Mouse (Mus musculus): Measurements from ENCODE around the gene Washc1. TPM values are rescaled to one million over a fixed set of nuclear protein-coding genes. Genes with fewer than 3 reads are reported as not detected.

The Washc1 gene
- polyA plus RNA-seq, 1 experiment from 2014 or later, result 45.6 TPM

DNA sequence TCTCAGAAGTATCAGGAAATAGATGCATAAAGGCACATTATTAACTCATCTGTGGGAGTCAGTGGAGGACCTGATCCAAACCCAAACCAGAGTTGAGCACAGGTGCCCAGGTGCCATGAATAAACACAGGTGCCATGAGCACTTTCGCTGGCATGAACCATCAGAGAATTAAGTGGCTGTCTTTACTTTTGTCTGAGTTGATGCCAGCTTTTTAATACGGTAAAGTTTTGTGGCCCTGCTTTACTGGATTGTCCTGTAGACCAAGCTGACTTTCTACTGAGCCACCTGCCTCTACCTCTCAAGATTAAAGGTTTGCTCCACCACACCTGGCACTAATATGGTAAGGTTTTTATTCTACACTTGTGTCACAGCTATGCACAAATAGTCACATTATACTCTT, 19.3 kb upstream of the Washc1 start:
- Histone ChIP-seq H3K4me1 (peaks cover 11% of the 10 kb centered on the region; the same call in 1 of the 2 replicates), H3K27ac (no peak overlapping the region), H3K27me3 (no peaks in the 10 kb centered on the region), H3K36me3 (peaks cover 32% of the 10 kb centered on the region), H3K4me3 (no peak overlapping the region), H3K9me3 (no peaks in the 10 kb centered on the region), H3K9ac (no peak overlapping the region), H3K4me2 (no peak overlapping the region)
- 93% methylated on average over 2 of the region's 2 CpGs for WGBS
- no peak for ATAC-seq (ENCODE audit: insufficient number of reproducible peaks, insufficient read depth, low FRiP score, low TSS enrichment, low read depth)

DNA sequence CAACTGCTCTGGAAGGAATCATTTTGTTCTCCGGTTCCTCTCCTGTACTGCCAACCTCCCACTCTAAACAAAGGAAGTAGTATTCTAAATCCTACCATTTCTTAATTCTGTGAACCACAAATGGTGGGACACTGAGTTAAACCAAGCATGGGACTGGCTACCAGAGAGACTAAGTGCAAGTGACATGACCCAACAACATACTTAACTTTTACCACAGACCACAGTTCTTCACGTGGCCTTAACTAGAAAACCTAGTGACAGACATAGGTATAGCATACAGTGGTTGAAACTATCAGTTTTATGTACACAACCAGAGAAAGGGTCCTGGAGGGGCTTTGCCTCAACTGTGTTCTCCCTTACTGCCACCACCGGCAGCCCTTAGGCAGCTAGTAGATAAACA, 18.7 kb upstream of the Washc1 start:
- no peak for ATAC-seq (ENCODE audit: insufficient number of reproducible peaks, insufficient read depth, low FRiP score, low TSS enrichment, low read depth)
- Histone ChIP-seq H3K4me2 (no peak overlapping the region), H3K27me3 (no peaks in the 10 kb centered on the region), H3K27ac (no peak overlapping the region; the same call in 1 of the 2 replicates), H3K9ac (no peak overlapping the region), H3K9me3 (no peaks in the 10 kb centered on the region), H3K4me1 (peaks cover 14% of the 10 kb centered on the region; the same call in 1 of the 2 replicates), H3K36me3 (peaks cover 32% of the 10 kb centered on the region), H3K4me3 (no peak overlapping the region)
- WGBS, result 73% methylated on average over 3 of the region's 3 CpGs

DNA sequence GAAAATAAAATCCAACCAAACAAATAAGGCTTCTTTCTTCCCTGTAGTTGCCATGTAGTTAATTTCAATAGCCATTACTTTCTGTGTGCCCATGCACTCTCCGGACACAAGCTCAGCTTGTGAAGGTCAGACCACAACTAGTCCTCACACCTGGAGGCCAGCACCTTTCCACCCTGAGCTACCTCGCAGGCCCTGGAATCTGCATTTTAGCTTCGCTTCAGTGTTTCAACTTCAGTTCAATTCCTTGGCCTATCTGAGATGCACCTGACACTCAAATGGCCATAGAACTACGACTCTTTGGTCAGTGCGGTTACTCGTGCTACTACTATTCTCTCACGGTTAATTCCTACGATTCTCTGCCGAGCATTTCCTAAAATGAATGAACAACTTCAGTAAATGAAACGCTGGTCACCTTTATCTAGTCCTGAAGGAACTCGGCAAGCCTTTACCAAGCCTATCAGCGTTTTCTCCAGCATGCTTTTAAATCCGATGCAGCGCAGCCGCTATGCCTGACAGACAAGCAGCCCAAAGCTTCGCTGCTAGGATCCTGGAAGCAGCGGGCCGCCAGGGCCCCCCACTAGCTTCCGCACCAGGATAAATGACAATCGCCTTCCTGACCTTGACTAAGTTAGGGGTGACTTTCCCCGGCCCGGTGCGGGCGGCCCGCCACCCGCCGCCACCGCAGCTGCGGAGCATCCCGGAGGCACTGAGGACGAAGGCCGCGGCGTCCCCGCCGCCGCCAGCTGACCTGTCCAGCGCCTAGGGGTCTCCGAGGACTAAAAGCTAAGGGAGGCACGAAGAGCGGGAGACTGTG, 10.6 kb upstream of the Washc1 start:
- H3K36me3 ChIP-seq, result peaks cover 5% of the 10 kb centered on the region; the same call in 1 of the 2 replicates
- no peaks in the 10 kb centered on the region for H3K9me3 ChIP-seq
- peak overlapping the region; percentile 96 for H3K9ac ChIP-seq
- peak overlapping the region; percentile 91 for H3K4me3 ChIP-seq
- H3K4me2 ChIP-seq, result peak overlapping the region; percentile 95
- H3K27me3 ChIP-seq, result no peaks in the 10 kb centered on the region
- ATAC-seq (ENCODE audit: insufficient number of reproducible peaks, insufficient read depth, low FRiP score, low TSS enrichment, low read depth), result no peak
- peak overlapping the region; percentile 94 for H3K27ac ChIP-seq
- H3K4me1 ChIP-seq, result peaks cover 23% of the 10 kb centered on the region
- WGBS, result under 1% methylated on average over 41 of the region's 41 CpGs

DNA sequence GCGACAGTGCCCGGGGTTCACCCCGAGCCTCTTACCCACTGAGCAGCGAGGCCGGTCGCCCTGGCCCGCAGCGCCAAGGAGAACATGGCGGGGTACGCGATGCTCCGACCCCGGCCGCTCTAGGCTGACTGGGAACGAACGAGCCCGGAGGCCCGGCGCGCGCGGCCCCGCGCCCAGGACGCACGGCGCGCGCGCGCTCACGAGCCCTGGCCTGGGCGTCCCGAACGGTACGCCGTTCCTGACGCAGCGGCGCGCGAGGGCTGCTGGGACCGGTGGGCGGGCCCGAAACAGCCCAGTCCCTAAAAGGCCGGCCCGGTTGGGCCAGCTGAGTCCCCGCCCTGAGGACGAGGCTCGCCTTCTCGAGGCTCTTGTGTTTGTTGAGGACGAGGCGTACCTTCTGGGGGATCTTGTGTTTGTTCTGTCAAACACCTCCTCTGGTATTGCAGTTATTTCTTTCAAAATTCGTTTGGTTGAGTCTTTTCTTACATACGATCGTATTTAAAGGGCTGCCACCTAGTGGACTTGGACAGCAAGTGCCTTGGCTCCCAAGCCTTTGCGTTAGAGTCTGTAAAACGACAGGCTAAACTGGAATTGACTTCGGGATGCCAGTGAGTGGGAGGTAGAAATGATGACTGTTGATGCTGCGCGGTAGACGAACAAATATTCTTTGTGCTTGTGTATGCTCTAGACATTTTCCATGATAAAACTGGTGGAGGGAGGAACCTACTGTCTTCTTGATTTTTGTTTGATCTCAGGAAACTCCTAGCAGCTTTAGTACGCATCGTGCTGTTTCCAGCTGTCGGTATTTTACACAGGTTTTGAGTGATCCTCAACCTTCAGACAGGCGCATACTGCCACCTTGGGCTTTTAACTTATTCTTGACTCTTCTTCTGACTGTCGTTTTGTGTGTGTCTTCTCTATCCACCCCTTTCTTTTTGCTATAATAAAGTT, 9.7 kb upstream of the Washc1 start, which contains the start of gene Ndufv2:
Gene Ndufv2 (minus strand): TSS at position 180 of the 951 bp plus-strand sequence.
- Histone ChIP-seq H3K9me3 (no peaks in the 10 kb centered on the region), H3K27ac (peak within 1 kb of the TSS; percentile 94), H3K4me2 (peak within 1 kb of the TSS; percentile 95), H3K4me3 (peak within 1 kb of the TSS; percentile 91), H3K36me3 (peaks cover 5% of the 10 kb centered on the region; the same call in 1 of the 2 replicates), H3K9ac (peak within 1 kb of the TSS; percentile 96), H3K4me1 (peaks cover 23% of the 10 kb centered on the region), H3K27me3 (no peaks in the 10 kb centered on the region)
- peak; percentile 98 for ATAC-seq (ENCODE audit: insufficient number of reproducible peaks, insufficient read depth, low FRiP score, low TSS enrichment, low read depth)
- WGBS, result under 1% methylated on average over 67 of the region's 67 CpGs

DNA sequence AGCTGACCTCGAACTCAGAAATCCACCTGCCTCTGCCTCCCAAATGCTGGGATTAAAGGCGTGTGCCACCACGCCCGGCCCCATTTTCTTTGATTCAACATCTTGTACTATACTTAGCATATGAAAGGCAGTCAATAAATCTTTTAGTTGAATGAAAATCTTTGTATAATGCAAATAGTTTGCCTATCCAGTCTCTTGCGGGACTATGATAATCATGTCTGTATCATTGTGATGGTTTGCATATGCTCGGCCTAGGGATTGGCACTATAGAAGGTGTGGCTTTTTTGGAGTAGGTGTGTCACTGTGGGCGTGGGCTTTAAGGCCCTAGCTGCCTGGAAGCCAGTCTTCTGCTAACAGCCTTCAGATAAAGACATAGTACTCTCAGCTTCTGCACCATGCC, 7.3 kb upstream of the Washc1 start:
- H3K27ac ChIP-seq, result no peak overlapping the region
- no peak overlapping the region for H3K9ac ChIP-seq
- no peak for ATAC-seq (ENCODE audit: insufficient number of reproducible peaks, insufficient read depth, low FRiP score, low TSS enrichment, low read depth)
- no peaks in the 10 kb centered on the region for H3K9me3 ChIP-seq
- no peak overlapping the region for H3K4me3 ChIP-seq
- H3K4me1 ChIP-seq, result peaks cover 15% of the 10 kb centered on the region
- WGBS, result 86% methylated on average over 7 of the region's 7 CpGs
- H3K4me2 ChIP-seq, result no peak overlapping the region
- no peaks in the 10 kb centered on the region for H3K27me3 ChIP-seq
- H3K36me3 ChIP-seq, result no peaks in the 10 kb centered on the region

DNA sequence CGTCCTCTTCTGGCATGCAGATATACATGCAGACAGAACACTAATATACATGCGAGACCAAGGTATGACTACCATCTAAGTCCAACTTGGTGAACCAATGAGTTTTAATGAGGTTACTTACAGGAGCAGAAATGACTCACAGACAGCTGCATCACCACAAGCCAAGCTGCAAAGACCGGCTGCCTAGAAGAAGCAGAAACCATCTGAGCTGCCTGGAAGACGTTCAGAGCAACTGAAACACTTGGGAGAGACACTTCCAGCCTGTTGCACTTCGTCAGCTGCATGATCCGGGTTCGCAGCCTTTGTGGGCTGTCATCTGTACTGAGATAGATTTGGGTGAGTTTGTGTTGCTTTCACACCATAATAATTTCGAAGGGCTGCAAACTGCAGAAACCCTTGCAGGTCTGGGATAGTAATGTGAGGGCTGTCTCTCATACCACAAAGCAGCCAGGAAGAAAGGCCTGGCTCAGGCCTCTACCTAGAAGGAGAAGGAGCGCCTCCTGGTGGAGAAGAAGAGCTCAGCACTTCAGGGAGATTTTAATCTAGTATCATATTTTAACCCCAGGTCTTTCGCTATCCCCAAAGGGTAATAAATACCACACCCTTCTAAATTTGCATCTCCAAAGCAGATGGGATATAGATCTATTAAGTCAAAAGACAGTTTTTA, 4.6 kb upstream of the Washc1 start:
- no peak overlapping the region for H3K27ac ChIP-seq
- WGBS, result 53% methylated on average over 10 of the region's 10 CpGs
- no peaks in the 10 kb centered on the region for H3K9me3 ChIP-seq
- H3K9ac ChIP-seq, result peak overlapping the region; percentile 36; the same call in 1 of the 2 replicates
- no peak overlapping the region for H3K4me2 ChIP-seq
- H3K27me3 ChIP-seq, result no peaks in the 10 kb centered on the region
- no peak for ATAC-seq (ENCODE audit: insufficient number of reproducible peaks, insufficient read depth, low FRiP score, low TSS enrichment, low read depth)
- no peak overlapping the region for H3K4me3 ChIP-seq
- peaks cover 4% of the 10 kb centered on the region for H3K4me1 ChIP-seq
- no peaks in the 10 kb centered on the region for H3K36me3 ChIP-seq

DNA sequence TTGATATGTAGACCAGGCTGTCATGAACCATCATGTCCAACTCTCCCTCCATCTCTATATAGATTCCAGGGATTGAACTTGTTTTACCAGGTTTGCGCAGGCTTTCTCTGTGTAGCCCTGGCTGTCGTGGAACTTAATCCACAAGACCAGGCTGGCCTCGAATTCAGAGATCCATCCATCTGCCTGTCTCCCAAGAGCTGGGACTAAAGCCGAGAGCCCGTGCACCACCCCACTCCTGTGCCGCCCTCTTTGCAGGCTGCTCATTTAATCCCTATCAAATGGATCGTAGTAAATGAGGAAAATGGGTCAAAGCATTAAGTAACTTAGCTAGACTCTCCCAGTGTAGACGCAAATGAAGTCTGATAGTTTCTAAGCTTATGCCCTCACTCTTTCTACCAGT, 3.9 kb upstream of the Washc1 start:
- Histone ChIP-seq H3K4me3 (no peak overlapping the region), H3K27ac (no peak overlapping the region), H3K4me2 (no peak overlapping the region), H3K36me3 (no peaks in the 10 kb centered on the region), H3K27me3 (no peaks in the 10 kb centered on the region), H3K4me1 (peaks cover 10% of the 10 kb centered on the region), H3K9me3 (no peaks in the 10 kb centered on the region), H3K9ac (no peak overlapping the region)
- WGBS, result 60% methylated on average over 8 of the region's 8 CpGs
- no peak for ATAC-seq (ENCODE audit: insufficient number of reproducible peaks, insufficient read depth, low FRiP score, low TSS enrichment, low read depth)

DNA sequence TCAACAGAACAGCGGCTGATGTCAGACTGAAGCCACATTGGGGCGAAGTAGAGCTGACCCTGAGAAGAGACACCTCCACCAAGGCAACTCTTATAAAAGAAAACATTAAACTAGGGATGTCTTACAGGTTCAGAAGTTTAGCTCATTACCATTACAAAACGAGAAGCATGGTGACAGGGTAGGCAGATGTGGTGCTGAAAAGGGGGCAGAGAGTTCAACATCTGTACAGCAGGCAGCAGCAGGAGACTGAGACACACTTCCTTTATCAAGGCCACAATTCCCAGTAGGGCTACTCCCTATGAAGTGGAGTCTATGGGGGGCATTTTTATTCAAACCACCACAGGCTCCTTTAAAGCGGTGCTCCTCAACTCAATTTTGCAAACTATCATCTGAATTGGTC, 3.1 kb upstream of the Washc1 start:
- H3K4me3 ChIP-seq, result no peak overlapping the region
- no peaks in the 10 kb centered on the region for H3K27me3 ChIP-seq
- H3K4me1 ChIP-seq, result peaks cover 14% of the 10 kb centered on the region
- WGBS, result 73% methylated on average over 4 of the region's 4 CpGs
- H3K36me3 ChIP-seq, result no peaks in the 10 kb centered on the region
- ATAC-seq (ENCODE audit: insufficient number of reproducible peaks, insufficient read depth, low FRiP score, low TSS enrichment, low read depth), result no peak
- no peak overlapping the region for H3K4me2 ChIP-seq
- H3K9me3 ChIP-seq, result no peaks in the 10 kb centered on the region
- no peak overlapping the region for H3K27ac ChIP-seq
- no peak overlapping the region for H3K9ac ChIP-seq

DNA sequence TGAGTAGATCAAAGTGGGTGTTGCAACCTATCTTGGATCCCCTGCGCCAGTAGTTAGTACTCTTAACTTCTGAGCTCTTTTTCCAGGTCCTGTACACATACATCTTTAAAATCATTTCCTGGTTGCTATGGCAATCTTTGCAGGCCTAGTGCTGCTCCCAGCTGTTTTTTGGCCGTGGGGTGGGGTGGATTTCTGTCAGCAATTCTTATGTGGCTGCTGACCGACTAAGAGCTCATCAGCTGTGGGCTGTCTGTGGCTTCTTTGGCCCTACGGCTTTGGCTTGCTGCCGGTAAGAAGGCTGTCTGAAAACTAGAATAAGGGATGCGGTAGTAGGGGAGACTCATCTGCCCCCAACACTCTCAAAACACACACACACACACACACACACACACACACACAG, 599 bp upstream of the Washc1 start:
- Histone ChIP-seq H3K4me1 (peaks cover 14% of the 10 kb centered on the region), H3K27me3 (no peaks in the 10 kb centered on the region), H3K9me3 (no peaks in the 10 kb centered on the region), H3K9ac (peak overlapping the region; percentile 83; the same call in 1 of the 2 replicates), H3K4me3 (peak overlapping the region; percentile 82), H3K4me2 (peak overlapping the region; percentile 62), H3K36me3 (peaks cover 22% of the 10 kb centered on the region), H3K27ac (peak overlapping the region; percentile 89)
- WGBS, result 39% methylated on average over 6 of the region's 6 CpGs
- no peak for ATAC-seq (ENCODE audit: insufficient number of reproducible peaks, insufficient read depth, low FRiP score, low TSS enrichment, low read depth)

DNA sequence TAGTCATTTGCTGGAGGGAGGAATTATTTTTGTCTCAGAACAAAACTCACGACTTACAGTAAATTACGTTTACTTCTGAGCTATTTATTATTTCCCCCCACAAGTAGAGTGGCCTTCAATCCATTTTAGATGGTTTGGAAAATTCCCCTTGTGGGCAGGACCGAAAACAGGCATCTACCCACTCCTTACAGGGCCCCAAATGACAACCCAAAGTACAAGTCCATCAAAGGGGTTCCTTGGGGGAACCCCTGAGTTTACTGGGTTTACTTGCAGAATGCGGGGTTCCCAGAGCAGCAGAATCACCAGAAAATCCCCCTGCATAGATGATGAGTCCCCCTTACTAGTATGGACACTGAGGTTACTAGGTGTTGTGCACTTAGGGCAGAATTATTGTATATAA, 821 bp downstream of the Washc1 start:
- H3K9ac ChIP-seq, result peak overlapping the region; percentile 83
- peak overlapping the region; percentile 82 for H3K4me3 ChIP-seq
- no peaks in the 10 kb centered on the region for H3K9me3 ChIP-seq
- H3K27me3 ChIP-seq, result no peaks in the 10 kb centered on the region
- H3K4me2 ChIP-seq, result peak overlapping the region; percentile 62
- peaks cover 36% of the 10 kb centered on the region for H3K36me3 ChIP-seq
- H3K27ac ChIP-seq, result peak overlapping the region; percentile 22; the same call in 1 of the 2 replicates
- 39% methylated on average over 4 of the region's 4 CpGs for WGBS
- no peak for ATAC-seq (ENCODE audit: insufficient number of reproducible peaks, insufficient read depth, low FRiP score, low TSS enrichment, low read depth)
- H3K4me1 ChIP-seq, result peaks cover 14% of the 10 kb centered on the region

DNA sequence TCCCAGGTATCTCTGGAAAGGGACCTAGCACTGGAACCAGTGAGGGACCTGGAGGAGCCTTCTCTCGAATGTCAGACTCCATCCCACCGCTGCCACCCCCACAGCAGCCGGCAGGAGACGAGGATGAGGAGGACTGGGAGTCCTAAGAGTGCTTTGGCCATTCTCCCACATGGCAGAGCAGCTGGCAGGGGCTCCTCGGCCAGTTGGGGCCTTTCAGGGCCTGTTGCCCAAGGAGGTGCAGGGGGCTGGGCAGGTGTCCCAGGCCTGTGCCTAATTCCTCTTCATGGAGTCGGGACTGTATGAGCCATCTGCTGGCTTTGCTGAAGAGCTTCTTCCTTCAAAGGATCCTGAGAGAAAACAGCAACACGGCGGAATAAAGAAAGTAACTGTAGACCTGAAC, 7.6 kb downstream of the Washc1 start:
- H3K27ac ChIP-seq, result no peak overlapping the region
- peaks cover 64% of the 10 kb centered on the region for H3K36me3 ChIP-seq
- peaks cover 3% of the 10 kb centered on the region; the same call in 1 of the 2 replicates for H3K4me1 ChIP-seq
- no peak overlapping the region for H3K9ac ChIP-seq
- H3K27me3 ChIP-seq, result no peaks in the 10 kb centered on the region
- no peaks in the 10 kb centered on the region for H3K9me3 ChIP-seq
- WGBS, result 87% methylated on average over 8 of the region's 8 CpGs
- H3K4me3 ChIP-seq, result no peak overlapping the region
- no peak overlapping the region for H3K4me2 ChIP-seq
- ATAC-seq (ENCODE audit: insufficient number of reproducible peaks, insufficient read depth, low FRiP score, low TSS enrichment, low read depth), result no peak

All from embryonic facial prominence, embryonic 13.5 days (tissue).